Mouse (Mus musculus) limb, embryonic 14.5 days (tissue): ENCODE measurements around the gene Emp3. TPM values are rescaled to one million over a fixed set of nuclear protein-coding genes. Genes with fewer than 3 reads are reported as not detected.
"Not testable (repeated sequence)": the region's sequence is repeated elsewhere in the genome, so short reads cannot be mapped to it uniquely, and the experiment has no call there.

ENCODE experiments used
- ATAC-seq: fragments of 200-750 bp; cut with Nextera tagmentation; 2 replicates; pipeline ENCODE4 v1.8.0; 2017; ENCODE audit warnings: low read depth, moderate number of reproducible peaks, moderate TSS enrichment; ENCODE audit not compliant: low FRiP score
- DNase-seq: peaks from one replicate; pipeline ENCODE4 v3.0.0-alpha.2; 2015; ENCODE audit warnings: low spot score
- H3K27ac ChIP-seq: fragments of 300-500 bp; sonication (generic); replicated peaks from 2 replicates; pipeline ENCODE4 v1.5.1; 2014; ENCODE audit warnings: low read depth, mild to moderate bottlenecking, low read length, moderate library complexity, mixed read lengths
- H3K27me3 ChIP-seq: fragments of 300-500 bp; sonication (generic); 2 replicates; pipeline ENCODE4 v1.6.1; 2014; ENCODE audit warnings: low read length, mixed read lengths; ENCODE audit not compliant: control insufficient read depth, insufficient read depth
- H3K36me3 ChIP-seq: fragments of 300-500 bp; sonication (generic); 2 replicates; pipeline ENCODE4 v1.6.1; 2014; ENCODE audit warnings: mild to moderate bottlenecking, low read length, moderate library complexity, mixed read lengths; ENCODE audit not compliant: control insufficient read depth, insufficient read depth
- H3K4me1 ChIP-seq: fragments of 300-500 bp; sonication (generic); 2 replicates; pipeline ENCODE4 v1.6.1; 2014; ENCODE audit warnings: antibody characterized with exemption, low read length, mixed read lengths; ENCODE audit not compliant: control insufficient read depth, insufficient read depth
- H3K4me2 ChIP-seq: fragments of 300-500 bp; sonication (generic); replicated peaks from 2 replicates; pipeline ENCODE4 v1.6.1; 2014; ENCODE audit warnings: low read depth, mild to moderate bottlenecking, low read length, moderate library complexity; ENCODE audit not compliant: severe bottlenecking
- H3K4me3 ChIP-seq: fragments of 300-500 bp; sonication (generic); replicated peaks from 2 replicates; pipeline ENCODE4 v1.5.1; 2014; ENCODE audit warnings: low read length
- H3K9ac ChIP-seq: fragments of 300-500 bp; sonication (generic); 2 replicates; pipeline ENCODE4 v1.6.1; 2014; ENCODE audit warnings: mild to moderate bottlenecking, low read depth, low read length, moderate library complexity; ENCODE audit not compliant: severe bottlenecking
- H3K9me3 ChIP-seq: fragments of 300-500 bp; sonication (generic); 2 replicates; pipeline ENCODE4 v1.6.1; 2016; ENCODE audit warnings: low read length; ENCODE audit not compliant: control insufficient read depth
- POLR2A ChIP-seq: fragments of 200-500 bp; IDR thresholded peaks from 2 replicates; pipeline ENCODE4 v1.8.0; 2012; ENCODE audit warnings: inconsistent platforms, mild to moderate bottlenecking, moderate library complexity, borderline replicate concordance; ENCODE audit not compliant: insufficient read depth, insufficient read length; ENCODE audit errors: extremely low read depth
- WGBS: fragments of 180-500 bp; shearing (Covaris S2); extraction: QIAGEN DNeasy Blood & Tissue Kit; methylation state at CpG from one replicate; pipeline ENCODE4 v1.1.7; 2014; 5-methylcytosine and 5-hydroxymethylcytosine counted together
- polyA plus RNA-seq, 2 experiments: library from polyadenylated mRNA; depleted of rRNA in 1 of 2; stranded (reverse) in 1 of 2; unstranded in 1 of 2; fragments of >200 nt; fragmentation: Nextera tagmentation in 1 of 2; extraction: Ambion mirVana in 1 of 2; gene quantifications; 2 replicates each; pipeline versions ENCODE4 v1.2.1 to v1.2.3; 2012 to 2014

Emp3 gene
- polyA plus RNA-seq, 2 experiments: 201 to 318 TPM

- Histone ChIP-seq H3K27ac (no peak overlapping the region), H3K36me3 (no peaks in the 10 kb centered on the region), H3K4me3 (no peak overlapping the region), H3K4me1 (0 out of 2 replicates have a peak, but pooled peaks cover 1% of the 10 kb centered on the region), H3K9me3 (no peaks in the 10 kb centered on the region), H3K9ac (no peak overlapping the region), H3K27me3 (no peaks in the 10 kb centered on the region), H3K4me2 (no peak overlapping the region)
- 83% methylated on average over 2 of the region's 2 CpGs for WGBS
- DNase-seq: no peak
- TF ChIP-seq POLR2A: no peak
- no peak for ATAC-seq
Observed at GRCm38 (mm10) chr7:45892651-45893050, 28.6 kb downstream of the Emp3 start.

- Histone ChIP-seq H3K9ac (no peak overlapping the region), H3K27ac (no peak overlapping the region), H3K4me2 (no peak overlapping the region), H3K4me3 (no peak overlapping the region), H3K9me3 (no peaks in the 10 kb centered on the region), H3K36me3 (peaks cover 37% of the 10 kb centered on the region), H3K27me3 (no peaks in the 10 kb centered on the region), H3K4me1 (no peaks in the 10 kb centered on the region)
- DNase-seq (no peak), ATAC-seq (no peak)
- no peak for TF ChIP-seq POLR2A
- 57% methylated on average over 3 of the region's 3 CpGs for WGBS
Observed at GRCm38 (mm10) chr7:45887246-45887645, 34.0 kb downstream of the Emp3 start.

GRCm38 (mm10) chr7:45881011-45881410 lies 40.2 kb downstream of the Emp3 start:
- 93% methylated on average over 2 of the region's 2 CpGs for WGBS
- ATAC-seq: no peak
- peaks cover 95% of the 10 kb centered on the region for H3K36me3 ChIP-seq

GRCm38 (mm10) chr7:45880531-45880930 lies 40.7 kb downstream of the Emp3 start:
- Histone ChIP-seq H3K9ac (no peak overlapping the region), H3K4me1 (no peaks in the 10 kb centered on the region), H3K4me3 (no peak overlapping the region), H3K27ac (no peak overlapping the region), H3K36me3 (peaks cover 95% of the 10 kb centered on the region), H3K4me2 (no peak overlapping the region), H3K27me3 (no peaks in the 10 kb centered on the region), H3K9me3 (no peaks in the 10 kb centered on the region)
- ATAC-seq (no peak), DNase-seq (no peak)
- no peak for TF ChIP-seq POLR2A
- WGBS: 94% methylated on average over 4 of the region's 4 CpGs

More at GRCm38 (mm10) chr7:45881011-45881410, 40.2 kb downstream of the Emp3 start:
- H3K9me3 ChIP-seq: no peaks in the 10 kb centered on the region
- H3K9ac ChIP-seq: no peak overlapping the region
- H3K27me3 ChIP-seq: no peaks in the 10 kb centered on the region
- no peak for TF ChIP-seq POLR2A
- no peak overlapping the region for H3K4me2 ChIP-seq
- H3K4me1 ChIP-seq: no peaks in the 10 kb centered on the region
- no peak overlapping the region for H3K4me3 ChIP-seq
- no peak overlapping the region for H3K27ac ChIP-seq
- no peak for DNase-seq

- 93% methylated on average over 1 of the region's 1 CpGs for WGBS
- peaks cover 91% of the 10 kb centered on the region for H3K36me3 ChIP-seq
- not testable (repeated sequence) for ATAC-seq, H3K4me2 ChIP-seq, H3K27me3 ChIP-seq, H3K9me3 ChIP-seq, H3K4me3 ChIP-seq, H3K9ac ChIP-seq, H3K27ac ChIP-seq, DNase-seq
- H3K4me1 ChIP-seq: peaks cover 13% of the 10 kb centered on the region
Observed at GRCm38 (mm10) chr7:45878278-45878677, 42.9 kb downstream of the Emp3 start, which contains the start of gene Grin2d. TSS of gene Grin2d (minus strand) at chr7:45878378.

GRCm38 (mm10) chr7:45876895-45877294 lies 44.3 kb downstream of the Emp3 start:
- no peak for TF ChIP-seq POLR2A
- H3K4me3 ChIP-seq: no peak overlapping the region
- no peaks in the 10 kb centered on the region for H3K9me3 ChIP-seq
- H3K9ac ChIP-seq: no peak overlapping the region
- peaks cover 13% of the 10 kb centered on the region for H3K4me1 ChIP-seq
- no peak overlapping the region for H3K27ac ChIP-seq
- DNase-seq (no peak), ATAC-seq (no peak)
- WGBS: 90% methylated on average over 7 of the region's 7 CpGs
- no peaks in the 10 kb centered on the region for H3K27me3 ChIP-seq
- H3K4me2 ChIP-seq: no peak overlapping the region
- peaks cover 77% of the 10 kb centered on the region for H3K36me3 ChIP-seq
